Mouse (Mus musculus): Measurements from ENCODE around the gene Man1a.

Gene Man1a

GRCm38 (mm10) chr10:53917517-53917916 lies 158.9 kb downstream of the Man1a start:
- no peak for DNase-seq (ENCODE audit: extremely low read depth, low read depth)

DNA sequence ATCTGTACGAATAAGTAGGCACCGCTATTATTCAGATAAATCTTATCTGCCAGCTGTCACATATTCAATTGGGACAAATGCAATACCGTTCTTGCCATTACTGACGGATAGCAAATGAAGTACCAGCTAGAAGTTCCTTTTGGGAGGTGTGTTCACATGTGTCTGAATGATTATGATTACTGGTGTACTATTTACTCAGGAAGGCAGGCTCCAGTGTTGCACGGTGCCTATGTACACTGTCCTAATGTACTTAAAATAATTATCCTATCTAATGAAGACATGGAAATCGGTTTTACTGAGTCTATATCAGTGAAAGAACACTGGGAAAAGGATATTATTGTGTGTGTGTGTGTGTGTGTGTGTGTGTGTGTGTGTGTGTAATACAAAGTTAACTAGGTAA lies 160.7 kb downstream of the Man1a start:
- no peak for DNase-seq (ENCODE audit: extremely low read depth, low read depth)

DNA sequence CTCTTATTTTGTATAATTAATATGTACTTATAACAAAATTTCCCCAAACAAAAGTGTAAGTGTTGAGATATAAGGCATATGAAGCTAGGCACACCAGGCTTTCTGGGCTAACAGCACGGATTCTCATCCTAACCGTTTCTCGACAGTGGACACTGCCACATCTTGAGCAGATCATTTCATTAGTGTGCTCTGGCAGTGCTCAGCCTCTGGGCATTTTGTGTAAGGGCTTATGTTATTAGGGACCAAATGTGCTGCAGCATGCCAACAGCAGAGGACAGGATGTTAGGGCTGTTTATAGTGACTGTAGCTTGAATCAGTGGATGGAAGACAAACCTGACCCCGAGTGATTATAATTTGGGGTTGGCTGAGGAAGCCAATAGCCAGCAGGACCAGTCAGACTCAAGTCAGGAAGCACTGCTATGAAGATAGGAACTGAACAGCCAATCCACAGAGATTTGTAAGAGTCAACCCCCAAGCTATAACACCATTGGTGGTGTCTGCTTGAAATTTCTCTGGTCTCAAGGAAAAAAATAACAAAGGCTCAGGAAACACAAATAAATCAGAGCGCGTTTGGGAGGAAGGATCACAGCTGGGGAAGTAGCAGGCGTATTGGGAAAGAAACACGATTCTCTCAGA lies 161.3 kb downstream of the Man1a start:
- no peak for DNase-seq (ENCODE audit: extremely low read depth, low read depth)

DNA sequence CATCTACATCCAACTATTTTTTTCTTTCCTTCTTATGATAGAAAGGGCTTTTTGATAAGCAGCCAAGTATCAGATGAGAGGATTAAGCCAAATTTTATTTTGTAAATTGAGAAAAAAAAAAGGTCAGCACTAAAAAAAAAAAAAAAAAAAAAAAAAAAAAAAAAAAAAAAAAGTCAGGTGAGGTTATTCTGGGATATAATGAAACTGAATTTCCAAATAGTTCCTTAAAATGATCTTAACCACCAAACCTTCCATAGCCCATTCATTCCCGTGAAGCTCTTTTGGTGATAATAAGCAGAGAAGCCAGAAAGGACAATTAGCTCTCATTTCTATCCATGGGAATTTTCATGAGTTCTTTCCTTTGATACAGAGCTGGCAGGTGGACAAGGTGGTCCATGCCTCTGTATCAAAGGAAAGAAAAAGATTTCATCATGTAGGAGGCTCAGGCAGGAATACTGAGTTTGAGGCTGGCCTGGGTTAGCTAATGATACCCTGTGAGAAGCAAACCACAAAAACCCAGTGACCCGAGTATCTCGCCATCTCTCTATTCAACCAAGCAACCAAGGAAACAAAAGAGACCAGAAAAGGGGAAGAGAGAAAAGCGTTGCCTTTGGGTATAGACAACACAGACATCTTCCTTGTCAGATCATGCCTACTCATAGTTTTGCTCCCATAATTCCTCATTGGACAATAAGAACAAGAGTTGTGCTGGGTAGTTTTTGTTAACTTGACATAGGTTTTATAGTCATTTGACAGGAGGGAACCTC lies 162.7 kb downstream of the Man1a start:
- DNase-seq (ENCODE audit: extremely low read depth, low read depth), result peak; percentile 34

GRCm38 (mm10) chr10:53889512-53889911 lies 186.9 kb downstream of the Man1a start:
- no peak for DNase-seq (ENCODE audit: extremely low read depth, low read depth)

DNA sequence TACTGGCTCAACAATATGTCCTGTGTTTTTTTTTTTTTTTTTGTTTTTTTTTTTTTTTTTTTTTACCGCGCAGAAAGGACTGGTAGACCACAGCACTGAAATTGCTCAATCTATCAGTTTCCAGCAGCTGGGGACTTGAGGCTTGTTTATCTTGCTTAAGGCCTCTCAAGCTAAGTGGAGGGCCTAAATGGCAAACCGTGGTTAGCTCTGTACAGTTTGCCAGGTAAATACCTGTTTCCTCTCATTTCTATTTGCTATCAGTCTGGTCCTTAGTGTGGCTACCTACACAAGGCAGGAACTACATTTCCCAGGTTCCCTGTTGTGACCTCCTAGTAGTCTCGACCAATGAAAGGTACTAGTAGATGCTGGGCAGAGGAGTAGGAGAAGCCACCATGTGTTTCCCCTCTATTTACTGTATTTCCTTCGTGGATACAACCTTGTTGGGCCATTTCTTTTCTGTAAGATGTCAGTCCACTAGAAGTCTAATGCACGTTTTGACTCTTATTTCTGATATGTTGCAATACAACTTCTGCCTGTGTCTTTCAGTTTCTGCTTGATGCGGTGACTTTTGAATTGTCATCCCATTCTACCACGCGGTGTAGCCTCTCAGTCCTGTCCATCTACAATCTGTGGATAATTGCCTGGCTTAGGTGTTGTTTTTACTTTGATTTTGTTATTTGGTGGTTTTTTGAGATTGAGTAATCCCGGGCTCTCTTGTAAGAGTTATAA lies 187.9 kb downstream of the Man1a start:
- DNase-seq (ENCODE audit: extremely low read depth, low read depth), result peak; percentile 76

- DNase-seq (ENCODE audit: extremely low read depth, low read depth), result no peak
Measured at GRCm38 (mm10) chr10:53886475-53886874, 189.9 kb downstream of the Man1a start.

DNA sequence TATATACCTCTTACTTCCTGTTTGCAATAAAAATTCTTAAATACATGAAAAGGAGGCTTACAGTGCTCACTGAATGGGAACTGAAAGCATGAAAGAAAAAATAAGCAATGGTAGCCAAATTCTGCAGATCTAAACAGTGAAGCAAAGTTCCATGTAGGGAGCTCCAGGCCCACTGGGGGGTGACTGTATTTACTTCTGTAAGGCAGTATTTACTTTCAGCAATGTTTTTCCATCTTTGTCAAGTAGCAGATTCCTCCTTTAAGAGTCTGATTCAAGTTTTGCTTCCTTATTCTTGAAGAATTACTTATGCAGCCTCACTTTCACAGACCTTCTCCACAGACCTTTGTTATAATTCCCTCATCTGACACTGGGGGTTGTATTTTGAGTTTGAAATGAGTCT lies 195.1 kb downstream of the Man1a start:
- no peak for DNase-seq (ENCODE audit: extremely low read depth, low read depth)

DNA sequence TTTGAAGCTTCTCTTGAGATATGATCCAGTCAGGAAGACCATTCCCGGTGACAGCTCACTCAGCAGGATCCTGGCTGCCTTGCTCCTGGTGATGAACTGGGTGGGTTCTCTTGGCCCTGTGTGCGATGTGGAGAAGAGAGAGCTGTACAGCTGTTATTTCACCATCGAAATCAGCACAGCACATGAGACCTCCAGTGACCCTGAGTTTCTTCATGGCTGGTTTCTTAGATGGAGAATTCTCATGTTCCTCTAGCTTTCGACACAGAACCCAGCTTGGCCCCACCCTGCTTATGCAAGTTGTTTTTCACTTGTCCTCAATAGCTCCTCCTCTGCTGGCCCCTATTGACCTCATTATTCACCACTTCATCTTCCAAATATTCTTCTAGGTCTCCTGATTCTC lies 200.5 kb downstream of the Man1a start:
- no peak for DNase-seq (ENCODE audit: extremely low read depth, low read depth)

DNA sequence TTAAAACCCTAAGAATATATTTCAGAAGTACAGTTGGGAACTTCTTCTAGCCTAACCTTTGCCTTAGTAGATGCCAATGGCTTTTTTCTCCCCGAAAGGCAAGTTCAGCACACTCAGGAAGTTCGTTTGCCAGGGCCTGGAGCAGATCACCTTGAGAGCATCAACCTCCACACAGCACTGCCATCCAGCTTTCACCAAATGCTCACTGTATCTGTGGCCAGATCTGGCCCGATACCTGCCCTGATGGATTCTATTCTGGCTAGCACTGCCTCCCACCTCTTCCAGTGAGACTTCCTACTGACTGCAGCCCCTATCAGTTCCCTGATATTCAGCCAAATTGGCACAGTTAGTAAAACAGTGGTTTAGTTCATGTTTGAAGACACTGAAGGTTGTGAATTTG lies 202.2 kb downstream of the Man1a start:
- no peak for DNase-seq (ENCODE audit: extremely low read depth, low read depth)

DNA sequence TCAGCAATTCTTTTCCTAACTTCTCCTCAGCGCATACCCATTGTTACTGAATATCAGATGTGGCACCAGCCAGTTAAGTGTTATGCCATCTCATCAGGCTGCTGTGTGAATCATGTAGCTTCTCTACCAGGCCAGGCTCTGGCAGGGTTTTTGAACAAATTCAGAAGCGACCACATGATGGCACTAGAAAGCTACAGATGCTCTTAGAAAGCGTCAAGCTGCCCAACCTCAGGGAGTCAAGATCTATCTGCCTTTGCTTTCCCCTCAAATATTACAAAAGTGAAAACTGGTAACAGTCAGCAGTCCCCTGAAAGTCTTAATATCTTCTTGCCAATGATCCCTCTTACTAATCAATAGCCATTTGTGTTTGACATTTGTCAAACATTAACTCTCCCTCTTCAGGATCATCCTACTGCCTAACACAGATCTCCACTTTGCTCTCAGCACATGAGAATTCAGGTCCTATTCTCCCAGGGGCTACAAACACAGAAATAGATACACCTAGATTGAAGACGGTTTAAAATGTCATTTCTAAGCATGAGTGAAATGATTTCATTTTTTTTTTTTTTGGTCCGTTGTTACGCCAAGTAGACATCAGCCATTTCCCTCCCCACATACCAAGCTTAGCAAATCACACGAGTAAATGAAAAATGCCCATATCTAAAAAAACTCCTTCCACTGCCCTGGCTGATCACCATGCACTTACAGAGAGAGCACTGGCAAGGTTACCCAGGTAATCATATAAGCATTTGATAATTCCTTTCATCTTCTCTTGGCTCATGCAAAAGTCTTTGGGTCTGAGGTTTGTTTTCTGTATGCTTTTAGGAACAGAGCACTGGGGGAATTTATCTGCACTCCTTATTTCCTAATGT lies 212.7 kb downstream of the Man1a start:
- DNase-seq (ENCODE audit: extremely low read depth, low read depth), result peak; percentile 24

GRCm38 (mm10) chr10:53859879-53860278 lies 216.5 kb downstream of the Man1a start:
- DNase-seq (ENCODE audit: extremely low read depth, low read depth), result no peak

DNA sequence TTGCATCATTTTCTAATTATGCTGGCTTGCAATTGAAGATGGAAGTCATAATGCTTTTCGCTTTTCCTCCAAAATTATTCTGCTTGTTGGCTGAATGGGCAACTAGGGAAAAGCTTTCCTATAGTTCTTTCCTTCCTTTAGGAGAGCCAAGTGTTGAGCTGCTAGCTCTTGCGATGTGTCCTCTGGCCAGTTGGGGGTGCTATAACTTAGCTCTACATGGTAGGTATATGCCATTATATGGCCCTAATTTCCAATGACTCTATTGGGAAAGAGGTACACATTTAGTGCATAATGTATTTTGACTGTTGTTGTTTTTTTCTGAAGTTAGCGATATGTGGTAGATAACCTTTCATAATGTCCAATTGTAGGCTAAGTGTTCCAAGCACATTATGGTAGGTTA lies 217.2 kb downstream of the Man1a start:
- no peak for DNase-seq (ENCODE audit: extremely low read depth, low read depth)

All from MEL-GATA-1-ER (cell line).